18 mouse cellular contexts compared by ENCODE assay signal in genomic region chr1:22320941-22321676, GRCm38 (mm10).
DNase-seq lines count a peak whose midpoint lies in the region; ATAC-seq and TF ChIP-seq lines count a peak whose summit lies in the region.
"Had no signal": no experiment of that assay in that cellular context is flagged by ENCODE, and none has a peak within 500 bp of the region (broad histone marks: within the 10 kb centered on the region; RNA-seq: fewer than 3 reads in every experiment).

No protein-coding gene starts in this region.

- H3K4me3 ChIP-seq in neural tube, embryonic 12.5 days: no peak overlapping the region
- H3K4me3 ChIP-seq in forebrain, embryonic 14.5 days (ENCODE audit: low read depth, low read length): no peak overlapping the region
- H3K4me3 ChIP-seq in limb, embryonic 14.5 days (replicated peaks; ENCODE audit: low read length): no peak overlapping the region
- H3K4me3 ChIP-seq in heart, embryonic 10.5 days: no peak overlapping the region
- H3K4me3 ChIP-seq in liver, embryonic 11.5 days (ENCODE audit: low read depth, low read length): no peak overlapping the region
- H3K4me3 ChIP-seq: erythroblast, embryonic 14.5 days; gastrocnemius, adult 2 months; stomach, embryonic 15.5 days had no signal

- no peaks in the 10 kb centered on the region for H3K4me1 ChIP-seq in neural tube, embryonic 12.5 days
- no peaks in the 10 kb centered on the region for H3K4me1 ChIP-seq in forebrain, embryonic 14.5 days (ENCODE audit: control insufficient read depth, insufficient read depth, low read length)
- no peaks in the 10 kb centered on the region; the same call in 1 of the 2 replicates for H3K4me1 ChIP-seq in limb, embryonic 14.5 days (ENCODE audit: control insufficient read depth, insufficient read depth, low read length)
- H3K4me1 ChIP-seq in heart, embryonic 10.5 days: no peaks in the 10 kb centered on the region
- H3K4me1 ChIP-seq in liver, embryonic 11.5 days (replicated peaks; ENCODE audit: control insufficient read depth, insufficient read depth, low read length): no peaks in the 10 kb centered on the region
- H3K4me1 ChIP-seq: stomach, embryonic 15.5 days had no signal

- H3K36me3 ChIP-seq in neural tube, embryonic 12.5 days: no peaks in the 10 kb centered on the region
- no peaks in the 10 kb centered on the region for H3K36me3 ChIP-seq in forebrain, embryonic 14.5 days (ENCODE audit: control insufficient read depth, insufficient read depth, low read length)
- H3K36me3 ChIP-seq in limb, embryonic 14.5 days (ENCODE audit: control insufficient read depth, insufficient read depth, low read length): no peaks in the 10 kb centered on the region
- no peaks in the 10 kb centered on the region for H3K36me3 ChIP-seq in heart, embryonic 10.5 days
- no peaks in the 10 kb centered on the region for H3K36me3 ChIP-seq in liver, embryonic 11.5 days (ENCODE audit: control insufficient read depth, insufficient read depth, low read length)
- H3K36me3 ChIP-seq: stomach, embryonic 15.5 days had no signal

- no peak for TF ChIP-seq POLR2A in limb, embryonic 14.5 days (IDR thresholded peaks at IDR 0.05; ENCODE audit: borderline replicate concordance, extremely low read depth, insufficient read depth, insufficient read length)

- H3K9me3 ChIP-seq in neural tube, embryonic 12.5 days: no peaks in the 10 kb centered on the region
- no peaks in the 10 kb centered on the region for H3K9me3 ChIP-seq in forebrain, embryonic 14.5 days (replicated peaks; ENCODE audit: control insufficient read depth, low read length)
- no peaks in the 10 kb centered on the region for H3K9me3 ChIP-seq in limb, embryonic 14.5 days (ENCODE audit: control insufficient read depth, low read length)
- H3K9me3 ChIP-seq in heart, embryonic 10.5 days: no peaks in the 10 kb centered on the region
- H3K9me3 ChIP-seq in liver, embryonic 11.5 days (ENCODE audit: control insufficient read depth, low read length): no peaks in the 10 kb centered on the region
- H3K9me3 ChIP-seq: stomach, embryonic 15.5 days had no signal

- H3K27me3 ChIP-seq in neural tube, embryonic 12.5 days (replicated peaks): no peaks in the 10 kb centered on the region
- no peaks in the 10 kb centered on the region for H3K27me3 ChIP-seq in forebrain, embryonic 14.5 days (replicated peaks; ENCODE audit: control insufficient read depth, insufficient read depth, low read length)
- no peaks in the 10 kb centered on the region for H3K27me3 ChIP-seq in limb, embryonic 14.5 days (ENCODE audit: control insufficient read depth, insufficient read depth, low read length)
- no peaks in the 10 kb centered on the region for H3K27me3 ChIP-seq in heart, embryonic 10.5 days (ENCODE audit: insufficient read depth, poor library complexity, severe bottlenecking)
- H3K27me3 ChIP-seq in liver, embryonic 11.5 days (replicated peaks; ENCODE audit: control insufficient read depth, insufficient read depth, low read length): no peaks in the 10 kb centered on the region
- H3K27me3 ChIP-seq: stomach, embryonic 15.5 days had no signal

- no peak overlapping the region for H3K4me2 ChIP-seq in neural tube, embryonic 12.5 days (replicated peaks)
- no peak overlapping the region for H3K4me2 ChIP-seq in forebrain, embryonic 14.5 days (ENCODE audit: low read length)
- no peak overlapping the region for H3K4me2 ChIP-seq in limb, embryonic 14.5 days (replicated peaks; ENCODE audit: low read depth, low read length, severe bottlenecking)
- no peak overlapping the region for H3K4me2 ChIP-seq in liver, embryonic 11.5 days
- H3K4me2 ChIP-seq: stomach, embryonic 15.5 days had no signal

- WGBS in neural tube, embryonic 12.5 days: 50% methylated on average over 6 of the region's 6 CpGs
- 21% methylated on average over 6 of the region's 6 CpGs for WGBS in forebrain, embryonic 14.5 days
- 43% methylated on average over 6 of the region's 6 CpGs for WGBS in limb, embryonic 14.5 days
- 58% methylated on average over 6 of the region's 6 CpGs for WGBS in heart, embryonic 10.5 days
- WGBS in liver, embryonic 11.5 days: 76% methylated on average over 6 of the region's 6 CpGs

- no peak overlapping the region for H3K27ac ChIP-seq in neural tube, embryonic 12.5 days
- H3K27ac ChIP-seq in forebrain, embryonic 14.5 days (ENCODE audit: low read depth, low read length): no peak overlapping the region
- no peak overlapping the region for H3K27ac ChIP-seq in limb, embryonic 14.5 days (replicated peaks; ENCODE audit: low read depth, low read length)
- no peak overlapping the region for H3K27ac ChIP-seq in heart, embryonic 10.5 days
- H3K27ac ChIP-seq in liver, embryonic 11.5 days (ENCODE audit: low read depth, low read length): no peak overlapping the region
- H3K27ac ChIP-seq: gastrocnemius, adult 2 months; liver, embryonic 14.5 days; stomach, embryonic 15.5 days had no signal

- H3K9ac ChIP-seq in neural tube, embryonic 12.5 days: no peak overlapping the region
- no peak overlapping the region for H3K9ac ChIP-seq in forebrain, embryonic 14.5 days (ENCODE audit: low read length)
- peak overlapping the region; percentile 21; the same call in 1 of the 2 replicates for H3K9ac ChIP-seq in limb, embryonic 14.5 days (ENCODE audit: low read depth, low read length, severe bottlenecking)
- H3K9ac ChIP-seq in liver, embryonic 11.5 days (ENCODE audit: low read depth, low read length): no peak overlapping the region
- H3K9ac ChIP-seq: liver, embryonic 14.5 days; stomach, embryonic 15.5 days had no signal

- DNase-seq in neural tube, embryonic 10.5 days (ENCODE audit: extremely low spot score, low spot score): no peak
- DNase-seq in forebrain, embryonic 14.5 days (ENCODE audit: low spot score): no peak
- no peak for DNase-seq in limb, embryonic 14.5 days (ENCODE audit: low spot score)
- peak; percentile 13 for DNase-seq in retina, embryonic 14.5 days (ENCODE audit: low spot score)
- DNase-seq in lung, postnatal 10 days: no peak
- no peak for DNase-seq in heart, embryonic 10.5 days (ENCODE audit: low spot score)
- DNase-seq in liver, embryonic 11.5 days (ENCODE audit: low spot score): no peak
- DNase-seq: cerebellum, adult 11 months; cerebellum, postnatal 36 days; gastrocnemius, adult 2 months; heart, postnatal 4 days; kidney, adult 18-20 months; lung, postnatal 4 days had no signal

- ATAC-seq in neural tube, embryonic 12.5 days (ENCODE audit: low FRiP score, low read depth): peak; percentile 44; the same call in 1 of the 2 replicates
- peak; percentile 20; the same call in 1 of the 2 replicates for ATAC-seq in forebrain, embryonic 14.5 days
- ATAC-seq in limb, embryonic 14.5 days (ENCODE audit: low FRiP score, low read depth): no peak
- ATAC-seq in liver, embryonic 11.5 days (replicated peaks; ENCODE audit: low FRiP score): no peak
- ATAC-seq: CD4-positive, CD25-positive, alpha-beta regulatory T cell, adult 4 months had no signal

Comparison
In these comparisons a context has a peak if more than half of its experiments do, and no peak if none do; other contexts are left out.
1. ATAC-seq: peak in neural tube, embryonic 12.5 days (single experiment) and forebrain, embryonic 14.5 days (single experiment); none in limb, embryonic 14.5 days (single experiment) and liver, embryonic 11.5 days (single experiment).